Mouse (Mus musculus): ENCODE measurements around the gene Mad1l1. TPM values are rescaled to one million over a fixed set of nuclear protein-coding genes. Genes with fewer than 3 reads are reported as not detected.

The Mad1l1 gene
- polyA plus RNA-seq, 1 experiment, result 302 TPM

- TF ChIP-seq POLR2A (IDR thresholded peaks at IDR 0.05; ENCODE audit: insufficient read depth, low read depth, low read length), result no peak
- no peak for TF ChIP-seq CTCF (IDR thresholded peaks at IDR 0.05; ENCODE audit: insufficient read depth, low read depth, low read length)
- 99% methylated on average over 3 of the region's 3 CpGs for WGBS
- H3K27ac ChIP-seq (ENCODE audit: insufficient read depth, low read depth, low read length), result no peak overlapping the region
- peaks cover 15% of the 10 kb centered on the region for H3K4me1 ChIP-seq (ENCODE audit: control insufficient read depth, insufficient read depth, low read length)
- H3K4me3 ChIP-seq (ENCODE audit: insufficient read depth, low read depth, low read length), result no peak overlapping the region
Measured at GRCm38 (mm10) chr5:140240235-140240634, 81.1 kb downstream of the Mad1l1 start.

DNA sequence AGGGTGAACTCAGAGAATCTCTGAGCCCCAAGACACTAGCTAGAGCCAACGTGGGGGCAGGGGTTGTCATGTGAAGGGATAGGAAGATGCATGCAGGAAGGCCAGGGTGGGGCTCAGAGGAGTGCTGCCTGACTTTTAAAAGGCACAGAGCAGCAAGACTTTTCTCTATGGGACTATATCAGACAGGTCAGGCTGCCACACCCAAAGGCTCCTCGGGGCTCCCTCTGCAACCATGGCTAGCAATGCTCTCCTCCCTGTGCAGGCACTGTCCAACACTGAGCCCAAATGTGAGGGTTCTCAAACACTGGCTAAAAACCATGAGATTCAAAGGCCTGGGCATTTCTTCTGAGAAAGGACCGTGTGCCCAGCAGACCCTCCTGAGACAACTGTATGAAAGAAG lies 82.5 kb downstream of the Mad1l1 start:
- Histone ChIP-seq H3K4me3 (ENCODE audit: insufficient read depth, low read depth, low read length) (no peak overlapping the region), H3K4me1 (ENCODE audit: control insufficient read depth, insufficient read depth, low read length) (peaks cover 15% of the 10 kb centered on the region), H3K27ac (ENCODE audit: insufficient read depth, low read depth, low read length) (no peak overlapping the region)
- WGBS, result 87% methylated on average over 3 of the region's 3 CpGs
- no peak for TF ChIP-seq CTCF (IDR thresholded peaks at IDR 0.05; ENCODE audit: insufficient read depth, low read depth, low read length)
- TF ChIP-seq POLR2A (IDR thresholded peaks at IDR 0.05; ENCODE audit: insufficient read depth, low read depth, low read length), result no peak

- no peak overlapping the region for H3K4me3 ChIP-seq (ENCODE audit: insufficient read depth, low read depth, low read length)
- peaks cover under 1% of the 10 kb centered on the region; the same call in 1 of the 2 replicates for H3K4me1 ChIP-seq (ENCODE audit: control insufficient read depth, insufficient read depth, low read length)
- 95% methylated on average over 6 of the region's 6 CpGs for WGBS
- no peak for TF ChIP-seq POLR2A (IDR thresholded peaks at IDR 0.05; ENCODE audit: insufficient read depth, low read depth, low read length)
- TF ChIP-seq CTCF (IDR thresholded peaks at IDR 0.05; ENCODE audit: insufficient read depth, low read depth, low read length), result no peak
- H3K27ac ChIP-seq (ENCODE audit: insufficient read depth, low read depth, low read length), result no peak overlapping the region
Measured at GRCm38 (mm10) chr5:140230818-140231217, 90.5 kb downstream of the Mad1l1 start.

- no peak for TF ChIP-seq CTCF (IDR thresholded peaks at IDR 0.05; ENCODE audit: insufficient read depth, low read depth, low read length)
- no peak for TF ChIP-seq POLR2A (IDR thresholded peaks at IDR 0.05; ENCODE audit: insufficient read depth, low read depth, low read length)
- H3K4me3 ChIP-seq (ENCODE audit: insufficient read depth, low read depth, low read length), result no peak overlapping the region
- 91% methylated on average over 3 of the region's 3 CpGs for WGBS
Measured at GRCm38 (mm10) chr5:140228306-140228705, 93.0 kb downstream of the Mad1l1 start.

DNA sequence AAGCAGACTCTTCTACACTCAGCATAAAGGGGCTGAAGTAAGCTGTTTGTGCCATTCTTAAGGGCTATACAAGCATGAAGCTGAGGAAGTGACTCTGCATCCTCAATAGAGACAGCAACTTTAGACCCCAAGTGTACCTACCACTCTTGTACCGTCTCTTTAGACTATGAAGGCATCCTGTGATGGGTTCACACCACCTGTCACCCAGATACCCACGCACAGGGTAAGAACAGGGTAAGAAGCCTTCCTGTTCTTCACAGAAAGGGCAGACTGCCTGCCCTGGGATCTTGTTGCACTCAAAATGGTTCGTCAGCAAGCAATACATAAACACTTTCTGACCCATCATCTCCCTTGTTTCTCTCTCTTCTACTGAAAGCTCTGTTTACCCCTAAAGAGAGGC lies 94.5 kb downstream of the Mad1l1 start:
- no peak for TF ChIP-seq CTCF (IDR thresholded peaks at IDR 0.05; ENCODE audit: insufficient read depth, low read depth, low read length)
- TF ChIP-seq POLR2A (IDR thresholded peaks at IDR 0.05; ENCODE audit: insufficient read depth, low read depth, low read length), result no peak
- Histone ChIP-seq H3K27ac (ENCODE audit: insufficient read depth, low read depth, low read length) (no peak overlapping the region), H3K4me1 (ENCODE audit: control insufficient read depth, insufficient read depth, low read length) (peaks cover 15% of the 10 kb centered on the region), H3K4me3 (ENCODE audit: insufficient read depth, low read depth, low read length) (no peak overlapping the region)
- 93% methylated on average over 3 of the region's 3 CpGs for WGBS

More at GRCm38 (mm10) chr5:140228306-140228705, 93.0 kb downstream of the Mad1l1 start:
- Histone ChIP-seq H3K27ac (ENCODE audit: insufficient read depth, low read depth, low read length) (no peak overlapping the region), H3K4me1 (ENCODE audit: control insufficient read depth, insufficient read depth, low read length) (peaks cover 15% of the 10 kb centered on the region)

DNA sequence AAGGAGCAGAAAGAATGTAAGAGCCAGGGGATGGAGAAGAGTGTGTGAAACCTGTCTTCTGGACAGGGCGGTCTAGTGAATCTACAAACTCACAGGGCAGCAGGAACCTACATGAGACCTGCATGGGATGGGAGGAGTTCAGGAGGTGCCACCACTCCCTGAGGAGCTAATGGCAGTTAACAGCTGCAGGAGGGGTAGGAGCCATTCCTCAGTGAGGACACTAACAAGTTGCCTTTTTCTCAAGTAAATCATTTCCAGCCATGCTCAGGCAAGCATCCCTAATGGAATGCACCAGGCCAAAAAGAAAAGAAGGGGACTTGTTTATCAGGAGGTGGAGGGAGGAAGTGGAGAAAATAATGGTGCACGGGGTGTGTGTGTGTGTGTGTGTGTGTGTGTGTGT lies 95.5 kb downstream of the Mad1l1 start:
- no peak overlapping the region for H3K4me3 ChIP-seq (ENCODE audit: insufficient read depth, low read depth, low read length)
- TF ChIP-seq CTCF (IDR thresholded peaks at IDR 0.05; ENCODE audit: insufficient read depth, low read depth, low read length), result no peak
- no peak for TF ChIP-seq POLR2A (IDR thresholded peaks at IDR 0.05; ENCODE audit: insufficient read depth, low read depth, low read length)
- H3K27ac ChIP-seq (ENCODE audit: insufficient read depth, low read depth, low read length), result no peak overlapping the region
- H3K4me1 ChIP-seq (ENCODE audit: control insufficient read depth, insufficient read depth, low read length), result peaks cover 15% of the 10 kb centered on the region
- 81% methylated on average over 2 of the region's 2 CpGs for WGBS

DNA sequence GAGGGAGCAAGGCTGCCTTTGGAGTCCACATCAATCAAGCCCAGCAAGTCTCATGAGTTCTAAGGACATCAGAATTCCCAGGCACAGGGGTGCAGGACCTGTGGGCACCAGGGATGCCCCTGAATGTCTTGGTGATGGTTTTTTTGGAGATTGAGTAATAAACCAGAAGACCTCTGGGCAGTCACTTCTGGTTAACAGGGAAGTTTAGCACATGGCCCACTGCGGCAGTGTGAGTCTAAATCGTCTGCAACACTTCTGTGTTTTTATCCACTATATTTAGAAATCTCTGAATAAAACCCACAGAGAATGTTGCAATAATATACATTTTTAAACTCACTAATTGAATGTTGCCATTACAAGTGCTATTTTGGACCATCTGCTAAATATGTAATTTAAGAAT lies 96.2 kb downstream of the Mad1l1 start:
- Histone ChIP-seq H3K4me1 (ENCODE audit: control insufficient read depth, insufficient read depth, low read length) (peaks cover 15% of the 10 kb centered on the region), H3K4me3 (ENCODE audit: insufficient read depth, low read depth, low read length) (no peak overlapping the region), H3K27ac (ENCODE audit: insufficient read depth, low read depth, low read length) (no peak overlapping the region)
- TF ChIP-seq POLR2A (IDR thresholded peaks at IDR 0.05; ENCODE audit: insufficient read depth, low read depth, low read length) (no peak), CTCF (IDR thresholded peaks at IDR 0.05; ENCODE audit: insufficient read depth, low read depth, low read length) (no peak)
- WGBS, result 49% methylated on average over 2 of the region's 2 CpGs

- Histone ChIP-seq H3K4me1 (ENCODE audit: control insufficient read depth, insufficient read depth, low read length) (peaks cover 15% of the 10 kb centered on the region), H3K4me3 (ENCODE audit: insufficient read depth, low read depth, low read length) (no peak overlapping the region), H3K27ac (ENCODE audit: insufficient read depth, low read depth, low read length) (0 out of 2 replicates have a peak overlapping the region, but pooled peaks have one; percentile 9)
- 72% methylated on average over 20 of the region's 20 CpGs for WGBS
- no peak for TF ChIP-seq CTCF (IDR thresholded peaks at IDR 0.05; ENCODE audit: insufficient read depth, low read depth, low read length)
- no peak for TF ChIP-seq POLR2A (IDR thresholded peaks at IDR 0.05; ENCODE audit: insufficient read depth, low read depth, low read length)
Measured at GRCm38 (mm10) chr5:140223070-140224053, 98.0 kb downstream of the Mad1l1 start.

DNA sequence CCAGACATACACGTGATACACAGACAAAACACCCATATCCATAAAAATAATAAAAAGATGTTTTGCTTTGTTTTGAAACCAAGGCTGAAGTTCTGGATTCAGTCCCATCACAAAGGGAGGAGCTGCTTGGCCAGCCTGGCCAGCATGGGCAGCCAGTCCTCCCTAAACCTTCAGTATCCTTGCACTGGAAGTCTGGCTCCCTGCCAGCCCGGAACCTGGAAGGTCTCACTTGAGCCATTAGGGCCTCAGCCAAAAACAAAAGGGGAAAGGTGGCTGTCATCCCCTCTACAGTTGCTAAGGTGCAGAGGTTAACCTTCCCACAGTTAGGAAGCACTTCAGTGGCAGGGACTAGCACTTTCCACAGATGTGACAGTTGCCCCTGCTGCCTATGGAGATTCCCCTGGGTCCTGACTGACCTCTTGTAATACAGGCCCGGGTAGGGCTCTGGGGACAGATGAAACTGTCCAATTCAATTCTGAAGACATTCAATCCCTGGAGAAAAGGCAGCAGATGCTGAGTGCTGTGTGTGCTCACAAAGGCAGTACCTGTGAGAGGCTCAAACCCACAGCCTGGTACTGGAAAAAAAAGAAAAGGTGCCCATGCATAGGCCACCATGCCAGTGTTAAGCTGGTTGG lies 100.2 kb downstream of the Mad1l1 start:
- no peak overlapping the region for H3K27ac ChIP-seq (ENCODE audit: insufficient read depth, low read depth, low read length)
- TF ChIP-seq CTCF (IDR thresholded peaks at IDR 0.05; ENCODE audit: insufficient read depth, low read depth, low read length), result no peak
- TF ChIP-seq POLR2A (IDR thresholded peaks at IDR 0.05; ENCODE audit: insufficient read depth, low read depth, low read length), result no peak
- 89% methylated on average over 3 of the region's 3 CpGs for WGBS
- H3K4me3 ChIP-seq (ENCODE audit: insufficient read depth, low read depth, low read length), result no peak overlapping the region
- H3K4me1 ChIP-seq (ENCODE audit: control insufficient read depth, insufficient read depth, low read length), result peaks cover 18% of the 10 kb centered on the region
